12 mouse cellular contexts compared by ENCODE assay signal in genomic region chr1:19973364-19973763, GRCm38 (mm10).
DNase-seq lines count a peak whose midpoint lies in the region; ATAC-seq and TF ChIP-seq lines count a peak whose summit lies in the region.
"Had no signal": no experiment of that assay in that cellular context is flagged by ENCODE, and none has a peak within 500 bp of the region (broad histone marks: within the 10 kb centered on the region; RNA-seq: fewer than 3 reads in every experiment).

No protein-coding gene starts in this region.

- no peak overlapping the region for H3K4me3 ChIP-seq in intestine, postnatal 0 days (ENCODE audit: low read depth, low read length)
- no peak overlapping the region for H3K4me3 ChIP-seq in intestine, embryonic 15.5 days (replicated peaks)
- no peak overlapping the region for H3K4me3 ChIP-seq in forebrain, embryonic 16.5 days (replicated peaks; ENCODE audit: low read length)
- no peak overlapping the region for H3K4me3 ChIP-seq in midbrain, embryonic 15.5 days
- H3K4me3 ChIP-seq: embryonic facial prominence, embryonic 13.5 days; liver, embryonic 12.5 days had no signal

- peak; percentile 3 for DNase-seq in NIH3T3 (ENCODE audit: low read depth)
- DNase-seq in frontal cortex, postnatal 14 days (ENCODE audit: low spot score in 2 of 2): no peak
- DNase-seq in layer of hippocampus, adult 8-10 months (ENCODE audit: low spot score in 2 of 2): no peak
- DNase-seq in T-cell, adult 2 months (ENCODE audit: low spot score): no peak
- DNase-seq: adrenal gland, postnatal 14 days; thymus, postnatal 4 days had no signal

- peak; percentile 27; the same call in 1 of the 2 replicates for TF ChIP-seq CTCF in intestine, postnatal 0 days (IDR thresholded peaks at IDR 0.05; ENCODE audit: low read depth)

- H3K9ac ChIP-seq in intestine, postnatal 0 days (ENCODE audit: low read depth, low read length): no peak overlapping the region
- no peak overlapping the region for H3K9ac ChIP-seq in intestine, embryonic 15.5 days
- no peak overlapping the region for H3K9ac ChIP-seq in forebrain, embryonic 16.5 days (replicated peaks; ENCODE audit: low read depth, low read length)
- no peak overlapping the region for H3K9ac ChIP-seq in midbrain, embryonic 15.5 days
- H3K9ac ChIP-seq: embryonic facial prominence, embryonic 13.5 days; liver, embryonic 12.5 days had no signal

- no peak overlapping the region for H3K27ac ChIP-seq in intestine, postnatal 0 days (ENCODE audit: low read depth, low read length)
- no peak overlapping the region for H3K27ac ChIP-seq in intestine, embryonic 15.5 days
- no peak overlapping the region for H3K27ac ChIP-seq in forebrain, embryonic 16.5 days (ENCODE audit: low read length)
- no peak overlapping the region for H3K27ac ChIP-seq in midbrain, embryonic 15.5 days
- H3K27ac ChIP-seq: embryonic facial prominence, embryonic 13.5 days; liver, embryonic 12.5 days had no signal

- H3K27me3 ChIP-seq in intestine, postnatal 0 days (replicated peaks; ENCODE audit: control insufficient read depth, insufficient read depth, low read length): no peaks in the 10 kb centered on the region
- H3K27me3 ChIP-seq in intestine, embryonic 15.5 days (replicated peaks): no peaks in the 10 kb centered on the region
- H3K27me3 ChIP-seq in forebrain, embryonic 16.5 days (replicated peaks; ENCODE audit: control insufficient read depth, insufficient read depth, low read length): no peaks in the 10 kb centered on the region
- peaks cover 5% of the 10 kb centered on the region; the same call in 1 of the 2 replicates for H3K27me3 ChIP-seq in midbrain, embryonic 15.5 days (replicated peaks)
- H3K27me3 ChIP-seq: embryonic facial prominence, embryonic 13.5 days; liver, embryonic 12.5 days had no signal

- H3K36me3 ChIP-seq in intestine, postnatal 0 days (ENCODE audit: control insufficient read depth, insufficient read depth): no peaks in the 10 kb centered on the region
- H3K36me3 ChIP-seq in intestine, embryonic 15.5 days: no peaks in the 10 kb centered on the region
- no peaks in the 10 kb centered on the region for H3K36me3 ChIP-seq in forebrain, embryonic 16.5 days (ENCODE audit: control insufficient read depth, insufficient read depth)
- H3K36me3 ChIP-seq in midbrain, embryonic 15.5 days (replicated peaks): no peaks in the 10 kb centered on the region
- H3K36me3 ChIP-seq: embryonic facial prominence, embryonic 13.5 days; liver, embryonic 12.5 days had no signal

- ATAC-seq in intestine, postnatal 0 days: no peak
- ATAC-seq in intestine, embryonic 15.5 days: no peak
- ATAC-seq in forebrain, embryonic 16.5 days: peak; percentile 90
- ATAC-seq in midbrain, embryonic 15.5 days (replicated peaks): peak; percentile 96
- ATAC-seq: liver, embryonic 12.5 days had no signal

- H3K4me2 ChIP-seq in intestine, postnatal 0 days (replicated peaks; ENCODE audit: low read depth): no peak overlapping the region
- no peak overlapping the region for H3K4me2 ChIP-seq in intestine, embryonic 15.5 days (replicated peaks)
- no peak overlapping the region for H3K4me2 ChIP-seq in forebrain, embryonic 16.5 days (ENCODE audit: low read length)
- no peak overlapping the region for H3K4me2 ChIP-seq in midbrain, embryonic 15.5 days
- H3K4me2 ChIP-seq: embryonic facial prominence, embryonic 13.5 days; liver, embryonic 12.5 days had no signal

- H3K9me3 ChIP-seq in intestine, postnatal 0 days (ENCODE audit: control insufficient read depth): no peaks in the 10 kb centered on the region
- no peaks in the 10 kb centered on the region for H3K9me3 ChIP-seq in intestine, embryonic 15.5 days
- no peaks in the 10 kb centered on the region for H3K9me3 ChIP-seq in forebrain, embryonic 16.5 days (ENCODE audit: control insufficient read depth, low read length)
- H3K9me3 ChIP-seq in midbrain, embryonic 15.5 days: no peaks in the 10 kb centered on the region
- H3K9me3 ChIP-seq: embryonic facial prominence, embryonic 13.5 days; liver, embryonic 12.5 days had no signal

- H3K4me1 ChIP-seq in intestine, postnatal 0 days (replicated peaks; ENCODE audit: control insufficient read depth, insufficient read depth, low read length): no peaks in the 10 kb centered on the region
- H3K4me1 ChIP-seq in intestine, embryonic 15.5 days (replicated peaks): no peaks in the 10 kb centered on the region
- no peaks in the 10 kb centered on the region for H3K4me1 ChIP-seq in forebrain, embryonic 16.5 days (replicated peaks; ENCODE audit: control insufficient read depth, insufficient read depth, low read length)
- H3K4me1 ChIP-seq in midbrain, embryonic 15.5 days: no peaks in the 10 kb centered on the region
- H3K4me1 ChIP-seq: liver, embryonic 12.5 days had no signal

- 39% methylated on average over 4 of the region's 4 CpGs for WGBS in intestine, postnatal 0 days
- WGBS in intestine, embryonic 15.5 days: 49% methylated on average over 4 of the region's 4 CpGs
- 30% methylated on average over 4 of the region's 4 CpGs for WGBS in forebrain, embryonic 16.5 days
- 38% methylated on average over 4 of the region's 4 CpGs for WGBS in midbrain, embryonic 15.5 days

Comparison
In these comparisons a context has a peak if more than half of its experiments do, and no peak if none do; other contexts are left out.
1. ATAC-seq: peak in forebrain, embryonic 16.5 days (single experiment) and midbrain, embryonic 15.5 days (single experiment); none in intestine, postnatal 0 days (single experiment) and intestine, embryonic 15.5 days (single experiment).